Mouse (Mus musculus): Measurements from ENCODE around the gene Tgoln1. TPM values are rescaled to one million over a fixed set of nuclear protein-coding genes. Genes with fewer than 3 reads are reported as not detected.

Tgoln1 gene
- total and polyA plus RNA-seq, 2 experiments from 2014 or later, result 29.8 to 36.3 TPM

DNA sequence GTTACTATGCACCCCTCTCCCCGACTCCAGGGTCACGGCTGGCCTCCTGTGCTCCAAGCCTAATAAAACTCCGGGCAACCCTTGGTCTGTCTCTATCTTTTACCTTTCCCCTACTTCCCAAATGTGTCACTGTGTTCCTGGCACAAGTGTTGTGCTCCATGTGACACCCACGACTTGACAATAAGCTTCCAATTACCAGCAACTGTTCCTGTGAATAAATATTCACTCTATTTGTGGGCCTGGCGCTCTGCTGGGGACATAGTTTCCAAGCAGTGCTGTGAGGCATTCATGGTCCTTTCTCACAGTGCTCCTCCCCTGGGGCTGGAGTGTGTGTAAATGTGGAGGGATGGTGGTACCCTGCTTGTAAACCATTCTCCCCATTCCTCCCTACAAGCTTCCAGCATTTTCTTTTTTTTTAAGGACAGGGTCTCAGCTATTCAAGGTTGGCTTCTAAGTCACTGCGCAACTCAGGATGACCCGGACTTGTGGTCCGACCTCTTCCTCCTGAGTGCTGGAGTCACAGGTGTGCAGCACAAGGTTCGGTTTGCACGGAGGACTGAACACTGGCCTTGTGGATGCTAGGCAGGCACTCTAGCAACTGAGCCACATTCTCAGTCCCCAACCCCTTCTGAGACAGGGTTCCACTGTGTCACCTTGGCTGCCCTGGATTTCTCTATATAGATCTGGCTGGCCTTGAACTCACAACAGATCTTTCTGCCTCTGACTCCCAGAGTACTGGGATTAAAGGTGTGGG, 46.0 kb downstream of the Tgoln1 start:
- no peak for TF ChIP-seq CTCF (IDR thresholded peaks at IDR 0.05; ENCODE audit: low read depth)
- 81% methylated on average over 10 of the region's 10 CpGs for WGBS
- no peaks in the 10 kb centered on the region for H3K9me3 ChIP-seq (ENCODE audit: low read length)

DNA sequence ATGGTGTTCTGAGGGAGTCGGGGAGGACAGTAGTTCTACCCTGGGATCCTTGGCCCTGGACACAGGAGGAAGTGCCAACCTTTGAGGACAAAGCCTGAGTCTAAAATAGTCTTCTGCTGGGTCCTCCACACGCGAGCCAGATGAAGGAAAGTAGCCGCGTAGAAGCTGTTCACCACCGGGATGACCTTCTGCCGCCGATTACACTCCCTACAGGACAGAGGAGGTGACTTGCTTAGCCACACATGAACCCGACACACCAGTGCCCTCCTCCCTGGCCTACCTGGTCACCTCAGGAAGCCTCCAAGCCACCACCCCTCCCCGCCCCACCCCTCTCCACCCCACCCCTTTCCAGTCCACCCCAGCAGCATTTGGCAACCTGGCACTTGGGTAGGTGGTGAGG, 48.1 kb downstream of the Tgoln1 start:
- Histone ChIP-seq H3K9me3 (ENCODE audit: low read length) (no peaks in the 10 kb centered on the region), H3K9ac (replicated peaks; ENCODE audit: low read length) (no peak overlapping the region), H3K4me2 (ENCODE audit: low read depth, low read length) (no peak overlapping the region), H3K4me1 (ENCODE audit: insufficient read depth, low read length) (no peaks in the 10 kb centered on the region), H3K36me3 (ENCODE audit: insufficient read depth, low read length) (peaks cover 4% of the 10 kb centered on the region; the same call in 1 of the 2 replicates), H3K4me3 (ENCODE audit: low read length) (no peak overlapping the region), H3K27me3 (ENCODE audit: insufficient read depth, low read length) (no peaks in the 10 kb centered on the region), H3K27ac (no peak overlapping the region)
- 88% methylated on average over 10 of the region's 10 CpGs for WGBS
- DNase-seq (ENCODE audit: low spot score) (no peak), ATAC-seq (no peak)
- TF ChIP-seq CTCF (IDR thresholded peaks at IDR 0.05; ENCODE audit: low read depth), result no peak

More for the DNA sequence above, 46.0 kb downstream of the Tgoln1 start:
- no peak overlapping the region for H3K9ac ChIP-seq (replicated peaks; ENCODE audit: low read length)
- ATAC-seq (no peak), DNase-seq (ENCODE audit: low spot score) (no peak)
- H3K4me2 ChIP-seq (ENCODE audit: low read depth, low read length), result no peak overlapping the region
- no peaks in the 10 kb centered on the region for H3K4me1 ChIP-seq (ENCODE audit: insufficient read depth, low read length)
- peaks cover 4% of the 10 kb centered on the region; the same call in 1 of the 2 replicates for H3K36me3 ChIP-seq (ENCODE audit: insufficient read depth, low read length)
- no peak overlapping the region for H3K27ac ChIP-seq
- no peaks in the 10 kb centered on the region for H3K27me3 ChIP-seq (ENCODE audit: insufficient read depth, low read length)
- no peak overlapping the region for H3K4me3 ChIP-seq (ENCODE audit: low read length)

DNA sequence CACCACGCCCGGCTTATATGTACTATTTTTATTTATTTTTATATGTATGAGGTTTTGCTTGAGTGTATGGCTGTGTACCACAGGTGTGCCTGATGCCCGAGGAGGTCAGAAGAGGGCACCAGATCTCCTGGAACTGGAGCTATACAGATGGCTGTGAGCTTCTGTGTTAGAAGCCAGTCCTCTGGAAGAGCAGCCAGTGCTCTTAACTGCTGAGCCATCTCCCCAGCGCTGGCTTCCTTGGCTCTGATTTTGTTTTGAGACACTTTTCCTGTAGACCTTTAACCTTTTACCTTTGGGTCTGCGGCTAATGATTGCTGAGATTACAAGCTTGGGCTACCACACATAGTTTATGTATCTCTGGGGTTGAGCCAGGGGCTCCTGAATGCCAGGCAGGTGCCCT, 49.3 kb downstream of the Tgoln1 start:
- no peak for TF ChIP-seq CTCF (IDR thresholded peaks at IDR 0.05; ENCODE audit: low read depth)
- Histone ChIP-seq H3K9me3 (ENCODE audit: low read length) (no peaks in the 10 kb centered on the region), H3K4me1 (ENCODE audit: insufficient read depth, low read length) (no peaks in the 10 kb centered on the region), H3K36me3 (ENCODE audit: insufficient read depth, low read length) (peaks cover 4% of the 10 kb centered on the region; the same call in 1 of the 2 replicates), H3K9ac (replicated peaks; ENCODE audit: low read length) (no peak overlapping the region), H3K27ac (no peak overlapping the region), H3K4me3 (ENCODE audit: low read length) (no peak overlapping the region), H3K4me2 (ENCODE audit: low read depth, low read length) (no peak overlapping the region), H3K27me3 (ENCODE audit: insufficient read depth, low read length) (no peaks in the 10 kb centered on the region)
- no peak for ATAC-seq
- DNase-seq (ENCODE audit: low spot score), result no peak
- 86% methylated on average over 5 of the region's 5 CpGs for WGBS

DNA sequence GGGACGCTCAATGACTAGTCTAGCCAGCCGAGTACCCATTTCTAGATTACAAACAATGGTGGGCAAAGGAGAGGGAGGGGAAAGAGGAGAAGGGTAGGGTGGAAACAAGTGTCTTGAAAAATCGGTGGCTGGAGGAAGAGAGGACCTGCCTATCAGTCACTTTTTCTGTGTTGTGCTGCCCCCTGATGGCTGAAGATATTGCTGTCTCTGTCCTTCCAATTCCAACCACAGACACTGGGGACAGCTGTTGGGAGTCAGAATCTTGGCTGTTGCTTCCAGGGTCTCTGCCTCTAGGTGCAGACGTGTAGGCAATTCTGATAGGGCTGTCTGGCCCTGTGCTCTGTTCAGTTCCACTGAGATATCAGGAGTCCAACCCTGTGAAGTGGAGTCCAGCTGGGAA, 50.8 kb downstream of the Tgoln1 start:
- no peaks in the 10 kb centered on the region for H3K27me3 ChIP-seq (ENCODE audit: insufficient read depth, low read length)
- no peak overlapping the region for H3K9ac ChIP-seq (replicated peaks; ENCODE audit: low read length)
- no peaks in the 10 kb centered on the region; the same call in 1 of the 2 replicates for H3K36me3 ChIP-seq (ENCODE audit: insufficient read depth, low read length)
- peak overlapping the region; percentile 24 for H3K4me2 ChIP-seq (ENCODE audit: low read depth, low read length)
- no peaks in the 10 kb centered on the region for H3K9me3 ChIP-seq (ENCODE audit: low read length)
- ATAC-seq (peak; percentile 91), DNase-seq (ENCODE audit: low spot score) (peak; percentile 93)
- WGBS, result 0% methylated on average over 4 of the region's 4 CpGs
- no peaks in the 10 kb centered on the region for H3K4me1 ChIP-seq (ENCODE audit: insufficient read depth, low read length)
- TF ChIP-seq CTCF (IDR thresholded peaks at IDR 0.05; ENCODE audit: low read depth), result peak; percentile 96
- H3K4me3 ChIP-seq (ENCODE audit: low read length), result no peak overlapping the region
- H3K27ac ChIP-seq, result peak overlapping the region; percentile 48; the same call in 1 of the 2 replicates

DNA sequence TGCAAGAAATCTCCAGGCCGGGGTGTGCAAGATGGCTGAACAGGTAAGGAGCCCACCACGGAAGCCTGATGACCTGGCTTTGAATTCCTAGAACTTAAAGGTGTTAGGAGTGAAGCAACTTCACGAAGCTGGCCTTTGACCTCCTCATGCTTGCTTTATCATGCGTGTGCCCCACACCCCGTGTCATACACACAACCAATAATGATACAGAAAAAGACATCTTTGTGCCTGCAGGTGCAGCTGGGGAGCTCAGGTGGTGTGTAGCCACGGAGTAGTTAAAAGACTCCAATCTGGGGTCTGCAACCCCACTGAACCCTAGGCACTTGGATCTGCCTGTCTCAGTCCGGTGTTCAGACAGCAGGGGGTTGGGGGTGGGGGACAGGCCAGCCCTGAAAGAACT, 51.3 kb downstream of the Tgoln1 start:
- no peaks in the 10 kb centered on the region; the same call in 1 of the 2 replicates for H3K36me3 ChIP-seq (ENCODE audit: insufficient read depth, low read length)
- no peak overlapping the region for H3K4me3 ChIP-seq (ENCODE audit: low read length)
- peak overlapping the region; percentile 24 for H3K4me2 ChIP-seq (ENCODE audit: low read depth, low read length)
- H3K27ac ChIP-seq, result peak overlapping the region; percentile 48; the same call in 1 of the 2 replicates
- WGBS, result 74% methylated on average over 7 of the region's 7 CpGs
- DNase-seq (ENCODE audit: low spot score) (no peak), ATAC-seq (peak; percentile 3; the same call in 1 of the 2 replicates)
- H3K9me3 ChIP-seq (ENCODE audit: low read length), result no peaks in the 10 kb centered on the region
- no peak for TF ChIP-seq CTCF (IDR thresholded peaks at IDR 0.05; ENCODE audit: low read depth)
- no peaks in the 10 kb centered on the region for H3K4me1 ChIP-seq (ENCODE audit: insufficient read depth, low read length)
- no peak overlapping the region for H3K9ac ChIP-seq (replicated peaks; ENCODE audit: low read length)
- H3K27me3 ChIP-seq (ENCODE audit: insufficient read depth, low read length), result no peaks in the 10 kb centered on the region

DNA sequence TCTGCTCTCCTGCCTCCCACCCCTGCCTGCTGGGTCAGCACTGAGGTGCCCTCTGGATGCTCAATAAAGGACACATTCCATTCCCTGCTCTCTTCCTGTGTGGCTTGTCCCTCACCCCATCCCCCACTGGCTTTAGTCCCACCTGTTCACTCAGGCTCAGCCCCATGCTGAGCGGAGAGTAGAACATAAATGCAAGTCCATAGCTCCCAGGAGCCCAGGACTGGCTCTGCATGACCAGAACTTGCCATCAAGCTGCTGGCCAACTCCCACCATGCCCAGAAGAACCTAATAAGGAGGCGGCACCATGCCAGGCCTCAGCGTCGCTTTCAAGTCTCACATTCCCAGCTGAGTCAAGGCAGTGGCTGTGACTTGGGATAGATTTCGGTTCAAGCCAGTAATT, 53.9 kb downstream of the Tgoln1 start:
- 60% methylated on average over 5 of the region's 5 CpGs for WGBS
- no peak for ATAC-seq
- Histone ChIP-seq H3K4me1 (ENCODE audit: insufficient read depth, low read length) (no peaks in the 10 kb centered on the region), H3K27ac (no peak overlapping the region), H3K4me3 (ENCODE audit: low read length) (no peak overlapping the region), H3K27me3 (ENCODE audit: insufficient read depth, low read length) (no peaks in the 10 kb centered on the region), H3K4me2 (ENCODE audit: low read depth, low read length) (no peak overlapping the region), H3K9me3 (ENCODE audit: low read length) (no peaks in the 10 kb centered on the region), H3K9ac (replicated peaks; ENCODE audit: low read length) (no peak overlapping the region), H3K36me3 (ENCODE audit: insufficient read depth, low read length) (no peaks in the 10 kb centered on the region)
- DNase-seq (ENCODE audit: low spot score), result no peak
- TF ChIP-seq CTCF (IDR thresholded peaks at IDR 0.05; ENCODE audit: low read depth), result no peak

DNA sequence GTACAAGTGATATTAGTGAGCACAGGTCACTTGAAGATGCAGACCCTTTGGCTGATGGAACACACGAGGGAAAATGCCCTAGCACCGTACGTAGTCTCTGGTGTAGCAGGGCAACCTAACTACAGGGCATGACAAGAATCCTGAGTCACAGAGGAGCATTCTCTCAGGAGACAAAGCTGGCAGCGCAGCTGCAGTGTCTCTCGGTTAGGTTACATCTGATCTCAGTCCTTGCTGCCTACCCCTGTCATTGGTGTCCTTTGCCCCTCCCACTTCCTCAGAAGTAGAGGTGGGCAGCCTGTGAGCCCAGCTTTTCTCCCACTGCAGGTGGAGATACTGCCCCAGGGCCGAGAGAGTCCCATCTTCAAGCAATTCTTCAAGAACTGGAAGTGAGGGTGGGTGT, 54.3 kb downstream of the Tgoln1 start:
- Histone ChIP-seq H3K36me3 (ENCODE audit: insufficient read depth, low read length) (no peaks in the 10 kb centered on the region), H3K9me3 (ENCODE audit: low read length) (no peaks in the 10 kb centered on the region), H3K27me3 (ENCODE audit: insufficient read depth, low read length) (no peaks in the 10 kb centered on the region), H3K4me1 (ENCODE audit: insufficient read depth, low read length) (no peaks in the 10 kb centered on the region), H3K27ac (no peak overlapping the region), H3K4me2 (ENCODE audit: low read depth, low read length) (no peak overlapping the region), H3K4me3 (ENCODE audit: low read length) (no peak overlapping the region), H3K9ac (replicated peaks; ENCODE audit: low read length) (no peak overlapping the region)
- ATAC-seq (no peak), DNase-seq (ENCODE audit: low spot score) (no peak)
- TF ChIP-seq CTCF (IDR thresholded peaks at IDR 0.05; ENCODE audit: low read depth), result no peak
- 40% methylated on average over 6 of the region's 6 CpGs for WGBS

All from hindbrain, postnatal 0 days (tissue).